Comparison of ENCODE assay signal across 8 mouse cellular contexts in genomic region chr15:99332921-99333675, GRCm38 (mm10). TPM values are rescaled to one million over a fixed set of nuclear protein-coding genes. Genes with fewer than 3 reads are reported as not detected.
DNase-seq lines count a peak whose midpoint lies in the region; TF ChIP-seq lines count a peak whose summit lies in the region.

No protein-coding gene starts in this region.

- TF ChIP-seq POLR2A in cerebellum, adult 2 months (IDR thresholded peaks at IDR 0.05; ENCODE audit: borderline replicate concordance, insufficient read depth, low read length): no peak
- TF ChIP-seq POLR2A in thymus, adult 2 months (IDR thresholded peaks at IDR 0.05; ENCODE audit: control insufficient read depth, extremely low read depth, insufficient read depth, low read length, poor library complexity): 0 out of 2 replicates have a peak, but pooled peaks have one; percentile 36

- H3K27ac ChIP-seq in cerebellum, adult 2 months (ENCODE audit: insufficient read depth, low read length): peak overlapping the region; percentile 21; the same call in 1 of the 2 replicates
- peak overlapping the region; percentile 76 for H3K27ac ChIP-seq in thymus, adult 2 months (ENCODE audit: control insufficient read depth, insufficient read depth, low read length)

- H3K36me3 ChIP-seq in thymus, adult 2 months (ENCODE audit: control insufficient read depth, insufficient read depth, low read length): no peaks in the 10 kb centered on the region

- H3K4me3 ChIP-seq in cerebellum, adult 2 months (replicated peaks; ENCODE audit: insufficient read depth, low read depth, low read length): no peak overlapping the region
- no peak overlapping the region for H3K4me3 ChIP-seq in thymus, adult 2 months (ENCODE audit: control insufficient read depth, insufficient read depth, low read length)

- TF ChIP-seq CTCF in cerebellum, adult 2 months (IDR thresholded peaks at IDR 0.05; ENCODE audit: borderline replicate concordance, insufficient read depth, low read depth, low read length): no peak
- TF ChIP-seq CTCF in thymus, adult 2 months (IDR thresholded peaks at IDR 0.05; ENCODE audit: borderline replicate concordance, control insufficient read depth, extremely low read depth, insufficient read depth, low read length, poor library complexity): peak; percentile 38; the same call in 1 of the 2 replicates

- no peaks in the 10 kb centered on the region for H3K27me3 ChIP-seq in cerebellum, adult 2 months (ENCODE audit: control insufficient read depth, insufficient read depth, low read length)
- no peaks in the 10 kb centered on the region for H3K27me3 ChIP-seq in thymus, adult 2 months (ENCODE audit: control insufficient read depth, insufficient read depth, low read length)

- DNase-seq in cerebellum, adult 2 months: no peak
- no peak for DNase-seq in cerebellum, adult 18-20 months
- DNase-seq in c-Kit-positive CD71-negative TER-119-negative erythroid progenitor cells, embryonic 14.5 days (ENCODE audit: low read depth): peak; percentile 72
- DNase-seq in gastrocnemius, postnatal 25 days: peak; percentile 86
- DNase-seq in induced T-regulatory cell, adult 2 months (ENCODE audit: low read depth): peak; percentile 88
- DNase-seq in liver: peak; percentile 72
- DNase-seq in monocyte, adult 2 months (ENCODE audit: low read depth in 1 of 2, low spot score in 2 of 2): peak; percentile 38 to 61
- DNase-seq in thymus, adult 2 months: peak; percentile 87

- no peaks in the 10 kb centered on the region for H3K4me1 ChIP-seq in cerebellum, adult 2 months (ENCODE audit: control insufficient read depth, insufficient read depth, low read length)
- peaks cover 62% of the 10 kb centered on the region for H3K4me1 ChIP-seq in thymus, adult 2 months (replicated peaks; ENCODE audit: control insufficient read depth, insufficient read depth, low read length)

- WGBS in cerebellum, adult 2 months: 44% methylated on average over 9 of the region's 9 CpGs
- WGBS in thymus, adult 2 months: 9% methylated on average over 9 of the region's 9 CpGs

RNA-seq across cellular contexts. Expression of gene Fmnl3, which starts 37.2 kb away (rescaled TPM):
- polyA plus RNA-seq in cerebellum, adult 2 months (2012; rRNA removed): 10.0 and 10.7 TPM in 2 replicates
- total RNA-seq in gastrocnemius, postnatal 25 days (2021): 1 to 10 TPM; 6.6 to 7.0 TPM
- polyA plus RNA-seq in thymus, adult 2 months (2012; rRNA removed): 55.5 and 59.6 TPM in 2 replicates

RNA-seq across cellular contexts. Expression of gene Fam186b, which starts 37.4 kb away (rescaled TPM):
- 1.1 and 1.9 TPM in 2 replicates for polyA plus RNA-seq in cerebellum, adult 2 months (2012; rRNA removed)
- not detected for total RNA-seq in gastrocnemius, postnatal 25 days (2021)
- polyA plus RNA-seq in thymus, adult 2 months (2012; rRNA removed): 0.04 and 0.11 TPM in 2 replicates

RNA-seq across cellular contexts. Expression of gene Prpf40b, which starts 38.2 kb away (rescaled TPM):
- 141 and 152 TPM in 2 replicates for polyA plus RNA-seq in cerebellum, adult 2 months (2012; rRNA removed)
- 10 to 100 TPM; 20.0 to 20.7 TPM for total RNA-seq in gastrocnemius, postnatal 25 days (2021)
- 29.3 and 37.0 TPM in 2 replicates for polyA plus RNA-seq in thymus, adult 2 months (2012; rRNA removed)

RNA-seq across cellular contexts. Expression of gene Tmbim6, which starts 59.6 kb away (rescaled TPM):
- 401 and 418 TPM in 2 replicates for polyA plus RNA-seq in cerebellum, adult 2 months (2012; rRNA removed)
- 100 to 1,000 TPM; 153 to 164 TPM for total RNA-seq in gastrocnemius, postnatal 25 days (2021)
- polyA plus RNA-seq in thymus, adult 2 months (2012; rRNA removed): 723 and 818 TPM in 2 replicates

Comparison
In these comparisons a context has a peak if more than half of its experiments do, and no peak if none do; other contexts are left out.
1. DNase-seq: peak in c-Kit-positive CD71-negative TER-119-negative erythroid progenitor cells, embryonic 14.5 days (single experiment), gastrocnemius, postnatal 25 days (single experiment), induced T-regulatory cell, adult 2 months (single experiment), liver (single experiment), monocyte, adult 2 months (2 of 2) and thymus, adult 2 months (single experiment); none in cerebellum, adult 2 months (0 of 2) and cerebellum, adult 18-20 months (0 of 2).